Mouse (Mus musculus): ENCODE measurements at regions not wholly inside any gene's neighbourhood (a gene's known extent, or its start where the extent isn't known, plus 50 kb on each side); places are given as distances from the start of the nearest gene placed in this dataset.

GRCm38 (mm10) chr2:8628007-8628406 lies 1118.6 kb upstream of the Celf2 start:
- DNase-seq: no peak

DNA sequence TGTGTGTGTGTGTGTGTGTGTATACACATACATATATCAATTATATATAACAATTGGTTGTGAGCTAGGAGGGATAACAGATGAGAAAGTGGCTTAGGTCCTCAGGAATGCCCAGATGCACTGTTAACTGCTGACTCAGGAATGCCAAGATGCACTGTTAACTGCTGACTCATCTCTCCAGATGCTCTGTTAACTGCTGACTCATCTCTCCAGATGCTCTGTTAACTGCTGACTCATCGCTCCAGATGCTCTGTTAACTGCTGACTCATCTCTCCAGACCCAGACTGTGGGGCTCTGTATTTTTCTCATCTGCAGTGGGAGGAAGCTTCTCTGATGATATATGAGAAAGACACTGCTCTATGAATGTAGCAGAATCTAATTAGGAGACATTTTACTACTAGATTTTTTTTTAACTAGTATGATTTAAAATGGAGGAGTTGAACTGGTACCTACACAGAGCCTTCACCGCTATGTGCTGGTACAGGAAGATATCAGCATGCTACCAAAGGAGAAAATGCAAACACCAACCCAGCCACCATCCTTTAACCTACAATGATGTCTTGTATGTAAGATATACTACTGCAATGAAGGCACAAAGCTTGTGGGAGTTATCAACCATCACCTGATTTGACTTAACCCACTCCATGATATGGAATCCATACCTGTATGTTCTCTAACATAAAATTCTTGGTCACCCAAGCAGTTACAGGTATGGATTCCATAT lies 1119.3 kb upstream of the Celf2 start:
- DNase-seq: no peak

DNA sequence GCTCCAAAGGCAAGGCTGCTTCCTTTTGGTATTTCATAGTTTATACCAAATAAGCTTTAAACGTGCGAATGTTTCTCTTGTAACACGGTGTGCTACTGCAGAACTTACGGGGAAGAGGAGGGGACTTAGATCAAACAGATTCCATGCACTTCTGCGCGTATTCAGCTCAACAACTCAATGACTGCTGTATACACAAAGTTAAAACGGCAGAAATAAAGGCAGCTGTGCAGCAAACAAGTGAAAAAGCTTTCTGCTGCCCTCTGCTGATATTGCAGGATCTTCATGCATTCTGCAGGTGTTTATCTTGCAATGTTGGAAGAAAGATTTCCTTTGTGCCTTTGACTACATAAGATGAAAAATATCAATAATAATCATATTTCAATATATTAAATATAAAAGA lies 1128.7 kb upstream of the Celf2 start:
- no peak for DNase-seq

DNA sequence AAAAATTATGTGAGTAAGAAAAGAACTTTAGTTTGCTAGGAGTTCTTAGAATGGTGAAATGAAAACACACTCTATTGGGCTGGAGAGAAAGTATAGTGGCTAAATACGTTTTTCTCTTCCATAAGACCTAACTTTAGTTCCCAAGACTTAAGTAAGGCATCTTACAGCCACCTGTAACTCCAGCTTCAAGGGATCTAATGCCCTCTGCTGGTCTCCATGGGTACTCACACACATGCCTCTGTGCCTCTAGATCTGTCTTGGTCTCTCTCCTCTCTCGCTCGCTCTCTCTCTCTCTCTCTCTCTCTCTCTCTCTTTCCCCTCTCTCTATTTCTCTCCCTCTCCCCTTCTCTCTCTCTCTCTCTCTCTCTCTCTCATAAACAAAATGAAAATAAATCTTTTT lies 1129.9 kb upstream of the Celf2 start:
- no peak for DNase-seq

DNA sequence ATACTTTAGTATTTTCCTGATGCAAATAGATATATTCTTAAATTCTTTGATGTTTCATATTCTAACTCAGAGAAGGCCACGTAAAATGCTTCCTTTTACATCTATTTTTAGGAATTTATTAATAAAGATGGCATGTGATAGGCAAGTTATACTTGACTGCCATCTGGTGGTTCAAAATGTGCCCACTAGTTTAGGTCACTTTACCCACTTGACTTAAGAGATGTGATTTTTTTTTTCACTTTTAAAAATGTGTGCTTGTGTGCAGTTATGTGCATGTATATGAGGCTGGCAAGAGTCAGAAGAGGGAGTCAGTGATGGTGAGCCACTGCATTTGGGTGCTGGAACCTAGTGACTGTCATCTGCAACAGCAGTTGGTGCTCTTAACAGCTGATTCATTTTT lies 1136.1 kb upstream of the Celf2 start:
- no peak for DNase-seq

DNA sequence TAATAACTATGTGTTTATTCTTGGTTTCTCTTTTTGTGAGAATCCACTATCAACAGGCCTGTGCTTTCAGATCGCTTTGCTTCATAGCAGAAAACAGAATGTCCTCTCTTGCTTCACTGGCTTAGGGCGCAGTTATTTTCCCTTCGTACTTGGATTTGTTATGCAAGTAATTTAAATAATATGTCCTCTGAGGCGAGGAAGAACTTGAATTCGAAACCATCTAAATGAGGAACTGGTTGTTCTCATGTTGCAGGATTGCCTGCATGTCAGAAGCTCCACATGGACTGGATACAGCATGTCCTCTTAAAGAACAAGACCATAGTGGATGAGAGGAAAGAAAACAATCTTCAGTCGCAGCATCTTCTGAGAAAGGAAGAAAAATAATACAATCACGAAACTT lies 1151.2 kb upstream of the Celf2 start:
- DNase-seq: no peak

DNA sequence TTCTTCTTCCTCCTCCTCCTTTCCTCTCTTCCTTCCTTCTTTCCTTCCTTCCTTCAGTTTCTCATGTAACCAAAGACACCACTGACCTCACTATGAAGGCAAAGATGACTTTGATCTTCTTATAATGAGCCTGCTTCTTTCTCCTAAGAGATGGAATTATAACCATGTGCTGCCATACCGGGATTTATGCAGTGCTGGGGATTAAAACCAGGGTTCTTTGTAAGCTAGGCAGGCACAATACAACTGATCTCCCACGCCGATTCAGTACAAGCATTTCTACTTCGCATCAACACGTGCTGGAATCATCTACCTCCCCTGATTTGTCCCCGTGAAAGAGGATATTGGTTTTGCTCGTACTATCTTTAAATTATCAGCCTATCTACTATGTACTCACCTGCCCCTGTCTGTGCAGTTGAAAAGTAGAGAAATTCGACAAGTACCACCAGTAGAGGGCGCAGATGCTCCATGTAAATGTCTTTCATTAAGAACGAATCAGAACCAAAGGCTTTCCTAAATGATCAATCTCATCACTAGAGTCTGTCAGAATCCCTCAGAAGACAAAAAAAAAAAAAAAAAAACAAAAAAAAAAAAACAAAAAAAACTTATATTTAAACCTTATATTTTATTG lies 1164.5 kb upstream of the Celf2 start:
- DNase-seq: peak; percentile 27

- DNase-seq: no peak
Measured at GRCm38 (mm10) chr2:8675537-8675936, 1166.2 kb upstream of the Celf2 start.

GRCm38 (mm10) chr2:8676546-8676945 lies 1167.2 kb upstream of the Celf2 start:
- no peak for DNase-seq

DNA sequence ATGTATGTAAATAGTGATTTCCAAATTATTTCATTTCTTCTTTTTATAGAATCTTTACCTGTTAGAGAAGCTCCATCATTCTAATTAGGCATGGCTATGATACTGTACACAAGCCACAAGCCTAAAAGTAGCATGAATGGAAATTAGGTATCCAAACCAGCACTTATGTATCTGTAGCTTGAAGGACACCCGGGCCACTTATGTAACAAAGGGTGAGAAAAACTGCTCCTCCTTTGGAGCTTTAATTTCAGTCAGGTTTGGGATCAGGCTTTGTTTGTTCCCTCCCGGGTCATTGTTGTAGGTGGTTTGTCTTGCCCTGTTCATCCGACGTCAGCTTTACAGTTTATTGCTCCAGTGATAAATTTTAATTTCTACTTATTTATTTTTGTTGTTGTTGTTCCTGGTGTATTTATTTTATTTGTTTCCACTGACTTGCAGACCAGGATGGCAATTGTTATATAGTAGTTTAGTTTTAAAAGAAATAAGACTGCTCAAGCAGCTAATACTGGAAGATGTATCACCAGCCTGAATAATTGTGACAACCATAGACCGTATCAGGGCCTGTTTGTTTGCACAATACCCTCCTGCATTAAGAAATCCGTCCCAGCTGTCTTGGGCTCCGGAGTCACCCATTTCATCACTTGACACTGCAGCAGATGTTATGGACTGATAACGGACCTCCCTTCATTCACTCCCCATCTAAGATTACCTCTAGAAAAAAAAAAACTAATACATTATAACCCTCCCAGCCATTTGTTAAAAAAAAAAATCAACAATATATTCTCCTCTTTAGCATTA lies 1181.7 kb upstream of the Celf2 start:
- DNase-seq: no peak

GRCm38 (mm10) chr2:8729306-8729705 lies 1151.7 kb upstream of the 4930412O13Rik start:
- DNase-seq: peak; percentile 8

- DNase-seq: no peak
Measured at GRCm38 (mm10) chr2:8754142-8754541, 1126.9 kb upstream of the 4930412O13Rik start.

- no peak for DNase-seq
Measured at GRCm38 (mm10) chr2:8756546-8756945, 1124.5 kb upstream of the 4930412O13Rik start.

- no peak for DNase-seq
Measured at GRCm38 (mm10) chr2:8770636-8771035, 1110.4 kb upstream of the 4930412O13Rik start.

DNA sequence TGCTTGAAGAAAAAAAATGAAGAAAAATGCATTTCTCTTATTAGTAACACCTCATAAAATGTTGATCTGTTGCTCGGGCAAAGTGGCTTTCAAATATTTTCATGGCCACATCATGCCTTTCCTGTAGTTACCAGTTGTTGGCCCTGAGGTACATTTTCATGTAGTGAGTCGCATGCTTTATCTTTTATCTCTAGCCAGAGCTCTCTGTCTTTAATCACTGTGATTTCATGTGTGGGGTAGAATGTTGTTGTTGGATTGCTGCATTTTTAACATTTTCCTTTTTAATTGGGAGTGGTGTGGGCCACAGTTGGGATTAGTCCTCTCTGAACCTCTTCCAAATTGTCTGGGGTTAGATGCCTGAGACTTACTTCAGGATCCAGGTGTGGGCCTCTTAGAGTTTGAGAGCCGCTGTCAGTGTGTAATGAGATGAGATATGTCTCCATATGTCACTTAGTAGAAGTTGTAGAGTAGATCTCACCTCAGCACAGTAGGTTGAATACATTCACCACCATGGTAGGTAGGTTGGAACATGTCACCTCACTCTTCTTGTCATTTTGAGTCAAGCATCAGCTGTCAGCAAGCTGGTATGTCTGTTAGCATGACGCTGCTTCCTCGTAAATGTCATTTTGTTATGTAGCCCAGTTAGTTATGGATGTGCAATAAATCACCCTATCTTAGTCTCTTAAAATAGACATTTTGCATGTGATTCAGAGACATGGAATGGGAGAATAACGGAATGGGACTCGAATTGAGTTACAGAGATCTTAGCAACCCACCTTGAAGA lies 1099.7 kb upstream of the 4930412O13Rik start:
- no peak for DNase-seq

- no peak for DNase-seq
Measured at GRCm38 (mm10) chr2:8782225-8782624, 1098.8 kb upstream of the 4930412O13Rik start.

DNA sequence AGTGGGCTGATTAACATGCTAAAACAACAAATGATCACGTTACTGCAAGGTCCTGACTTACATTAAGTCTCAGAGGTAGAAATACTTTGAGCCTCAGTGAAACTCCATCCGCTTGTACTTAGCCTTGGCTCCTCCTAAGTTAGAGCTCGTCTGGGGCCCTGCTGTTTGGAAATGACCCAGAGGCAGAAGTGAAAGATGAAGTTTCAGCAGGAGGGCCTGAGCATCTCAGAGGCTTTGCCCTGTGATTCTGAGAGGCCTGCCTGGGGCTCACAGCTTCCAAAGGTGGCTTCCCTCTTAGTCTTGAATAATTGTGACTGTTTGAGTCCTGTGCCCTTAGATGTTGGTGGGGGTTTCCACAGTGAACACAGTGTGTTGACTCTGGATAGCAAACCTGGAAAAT lies 1079.0 kb upstream of the 4930412O13Rik start:
- DNase-seq: no peak

DNA sequence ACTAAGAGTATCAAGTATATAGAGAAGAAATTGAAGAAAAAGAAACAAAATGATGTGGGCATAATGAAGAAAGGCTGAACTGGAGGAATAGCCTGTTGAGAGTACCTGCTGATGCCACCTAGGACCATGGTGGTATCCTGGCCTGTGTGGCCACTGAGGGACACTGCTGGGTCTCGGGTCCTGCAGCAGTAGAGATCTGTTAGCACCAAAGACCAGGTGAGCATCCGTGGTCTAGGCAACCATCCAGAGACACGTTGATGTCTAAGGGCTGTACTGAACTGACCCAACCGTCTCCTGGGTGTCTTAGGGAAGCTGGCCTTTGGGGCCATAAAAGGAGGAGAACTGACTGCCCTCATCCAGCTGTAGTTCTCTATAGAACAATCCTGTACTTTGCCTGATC lies 1071.4 kb upstream of the 4930412O13Rik start:
- DNase-seq: no peak

- no peak for DNase-seq
Measured at GRCm38 (mm10) chr2:8818127-8818526, 1062.9 kb upstream of the 4930412O13Rik start.

GRCm38 (mm10) chr2:8825406-8825805 lies 1055.6 kb upstream of the 4930412O13Rik start:
- DNase-seq: no peak

All from kidney, adult 11 months (tissue).